8 mouse cellular contexts compared by ENCODE assay signal in genomic region chr19:8887585-8888463, GRCm38 (mm10). TPM values are rescaled to one million over a fixed set of nuclear protein-coding genes. Genes with fewer than 3 reads are reported as not detected.
A peak's percentile ranks its signal among the peaks of the same experiment; 100 is the strongest.
DNase-seq lines count a peak whose midpoint lies in the region; ATAC-seq lines count a peak whose summit lies in the region.

No protein-coding gene starts in this region.

- peak; percentile 21 for DNase-seq in embryo, embryonic 10 days (ENCODE audit: low spot score)
- DNase-seq in embryo, embryonic 11 days, result no peak
- DNase-seq in A20 (ENCODE audit: low read depth, low spot score), result peak; percentile 47
- DNase-seq in forebrain, embryonic 10.5 days (ENCODE audit: extremely low spot score, low spot score), result no peak
- no peak for DNase-seq in liver, embryonic 13.5 days
- DNase-seq in frontal cortex, postnatal 10 days (ENCODE audit: low spot score in 2 of 2), result no peak
- no peak for DNase-seq in adrenal gland, adult 8-10 months
- no peak for DNase-seq in left cerebral cortex, postnatal 14 days (ENCODE audit: low spot score in 2 of 2)

- no peaks in the 10 kb centered on the region for H3K27me3 ChIP-seq in forebrain, embryonic 10.5 days (ENCODE audit: poor library complexity, severe bottlenecking)
- H3K27me3 ChIP-seq in liver, embryonic 13.5 days, result no peaks in the 10 kb centered on the region

- peaks cover 22% of the 10 kb centered on the region for H3K36me3 ChIP-seq in forebrain, embryonic 10.5 days (replicated peaks)
- peaks cover 19% of the 10 kb centered on the region for H3K36me3 ChIP-seq in liver, embryonic 13.5 days

- H3K4me1 ChIP-seq in forebrain, embryonic 10.5 days, result peaks cover 27% of the 10 kb centered on the region
- peaks cover 49% of the 10 kb centered on the region for H3K4me1 ChIP-seq in liver, embryonic 13.5 days (replicated peaks)

- peak overlapping the region; percentile 78 for H3K4me3 ChIP-seq in forebrain, embryonic 10.5 days
- H3K4me3 ChIP-seq in liver, embryonic 13.5 days (replicated peaks), result peak overlapping the region; percentile 73

- H3K4me2 ChIP-seq in liver, embryonic 13.5 days, result peak overlapping the region; percentile 84

- intact Hi-C loops in left cerebral cortex, postnatal 14 days (cut with DNase I), result loop anchor here (5.0 kb wide), 1 partner anchor 36 kb away; the partner anchor contains the start of gene Lrrn4cl

- H3K9ac ChIP-seq in liver, embryonic 13.5 days, result peak overlapping the region; percentile 83

- no peak for ATAC-seq in liver, embryonic 13.5 days (ENCODE audit: low read depth)

- no peaks in the 10 kb centered on the region for H3K9me3 ChIP-seq in forebrain, embryonic 10.5 days
- no peaks in the 10 kb centered on the region for H3K9me3 ChIP-seq in liver, embryonic 13.5 days (replicated peaks)

- H3K27ac ChIP-seq in forebrain, embryonic 10.5 days, result peak overlapping the region; percentile 96
- H3K27ac ChIP-seq in liver, embryonic 13.5 days, result peak overlapping the region; percentile 89

- WGBS in forebrain, embryonic 10.5 days, result 16% methylated on average over 19 of the region's 19 CpGs
- WGBS in liver, embryonic 13.5 days (ENCODE audit: insufficient replicate concordance), result 7% methylated on average over 19 of the region's 19 CpGs

RNA-seq across cellular contexts. Expression of gene 1810009A15Rik, which starts 0.8 kb away (rescaled TPM):
- 178 and 183 TPM in 2 replicates for polyA plus RNA-seq in forebrain, embryonic 10.5 days (2016; fragmentation: Nextera tagmentation; extraction: Ambion mirVana)
- 89.5 and 92.3 TPM in 2 replicates for polyA plus RNA-seq in liver, embryonic 13.5 days (2015; fragmentation: Nextera tagmentation; extraction: Ambion mirVana)
- total RNA-seq in adrenal gland, adult 8-10 months (2022), result 10 to 100 TPM; 32.6 to 54.7 (median 45.3) TPM
- 10 to 100 TPM; 15.9 to 22.2 TPM for total RNA-seq in left cerebral cortex, postnatal 14 days (2021)

RNA-seq across cellular contexts. Expression of gene Gm49416, which starts 0.9 kb away (rescaled TPM):
- polyA plus RNA-seq in forebrain, embryonic 10.5 days (2016; fragmentation: Nextera tagmentation; extraction: Ambion mirVana), result 0.20 and 0.37 TPM in 2 replicates
- not detected in 2 replicates for polyA plus RNA-seq in liver, embryonic 13.5 days (2015; fragmentation: Nextera tagmentation; extraction: Ambion mirVana)
- total RNA-seq in adrenal gland, adult 8-10 months (2022), result 10 to 100 TPM in 1 of 4 experiments, 1 to 10 TPM in 3; 2.6 to 10.6 (median 6.0) TPM
- total RNA-seq in left cerebral cortex, postnatal 14 days (2021), result 1 to 10 TPM; 2.4 to 4.3 TPM

RNA-seq across cellular contexts. Expression of gene Gm49403, which starts 4.1 kb away (rescaled TPM):
- not detected in 2 replicates for polyA plus RNA-seq in forebrain, embryonic 10.5 days (2016; fragmentation: Nextera tagmentation; extraction: Ambion mirVana)
- polyA plus RNA-seq in liver, embryonic 13.5 days (2015; fragmentation: Nextera tagmentation; extraction: Ambion mirVana), result not detected in 2 replicates
- total RNA-seq in adrenal gland, adult 8-10 months (2022), result not detected
- not detected for total RNA-seq in left cerebral cortex, postnatal 14 days (2021)

RNA-seq across cellular contexts. Expression of gene Lbhd1, which starts 4.3 kb away (rescaled TPM):
- 125 and 130 TPM in 2 replicates for polyA plus RNA-seq in forebrain, embryonic 10.5 days (2016; fragmentation: Nextera tagmentation; extraction: Ambion mirVana)
- 81.2 and 113 TPM in 2 replicates for polyA plus RNA-seq in liver, embryonic 13.5 days (2015; fragmentation: Nextera tagmentation; extraction: Ambion mirVana)
- 10 to 100 TPM in 3 of 4 experiments, 1 to 10 TPM in 1; 9.6 to 22.4 (median 14.5) TPM for total RNA-seq in adrenal gland, adult 8-10 months (2022)
- 1 to 10 TPM; 4.0 to 4.3 TPM for total RNA-seq in left cerebral cortex, postnatal 14 days (2021)

RNA-seq across cellular contexts. Expression of gene Ints5, which starts 5.0 kb away (rescaled TPM):
- 59.9 and 61.4 TPM in 2 replicates for polyA plus RNA-seq in forebrain, embryonic 10.5 days (2016; fragmentation: Nextera tagmentation; extraction: Ambion mirVana)
- polyA plus RNA-seq in liver, embryonic 13.5 days (2015; fragmentation: Nextera tagmentation; extraction: Ambion mirVana), result 26.1 and 26.5 TPM in 2 replicates
- 10 to 100 TPM; 22.9 to 27.8 (median 25.0) TPM for total RNA-seq in adrenal gland, adult 8-10 months (2022)
- 10 to 100 TPM; 23.0 to 23.4 TPM for total RNA-seq in left cerebral cortex, postnatal 14 days (2021)

Comparison
In these comparisons a context has a peak if more than half of its experiments do, and no peak if none do; other contexts are left out.
1. DNase-seq: peak in embryo, embryonic 10 days (single experiment) and A20 (single experiment); none in embryo, embryonic 11 days (single experiment), forebrain, embryonic 10.5 days (single experiment), liver, embryonic 13.5 days (single experiment), frontal cortex, postnatal 10 days (0 of 2), adrenal gland, adult 8-10 months (single experiment) and left cerebral cortex, postnatal 14 days (0 of 2).